Mouse (Mus musculus) myocyte (in vitro differentiated cells): Measurements from ENCODE around the gene Commd6. TPM values are rescaled to one million over a fixed set of nuclear protein-coding genes. Genes with fewer than 3 reads are reported as not detected.
A peak's percentile ranks its signal among the peaks of the same experiment; 100 is the strongest.
"Not testable (repeated sequence)": the region's sequence is repeated elsewhere in the genome, so short reads cannot be mapped to it uniquely, and the experiment has no call there.

Experiments used
- H3K27me3 ChIP-seq: one replicate; pipeline ENCODE4 v1.6.1; 2011; ENCODE audit not compliant: control insufficient read depth, insufficient read depth, insufficient read length
- H3K36me3 ChIP-seq: one replicate; pipeline ENCODE4 v1.6.1; 2011; ENCODE audit not compliant: control insufficient read depth, insufficient read depth
- H3K4me2 ChIP-seq: one replicate; pipeline ENCODE4 v1.6.1; 2011; ENCODE audit warnings: low read depth, control low read depth
- H3K4me3 ChIP-seq: one replicate; pipeline ENCODE4 v1.5.1; 2011; ENCODE audit warnings: mild to moderate bottlenecking, control low read depth, moderate library complexity
- H3K79me2 ChIP-seq: one replicate; pipeline ENCODE4 v1.6.1; 2011; ENCODE audit not compliant: control insufficient read depth, insufficient read depth
- H3ac ChIP-seq: one replicate; pipeline ENCODE4 v1.6.1; 2011; ENCODE audit not compliant: control insufficient read depth, insufficient read length
- CEBPB ChIP-seq: IDR thresholded peaks from 2 replicates; pipeline ENCODE4 v1.6.1; 2011; ENCODE audit warnings: mild to moderate bottlenecking, moderate library complexity; ENCODE audit not compliant: poor library complexity, insufficient read depth, severe bottlenecking
- E2F4 ChIP-seq: IDR thresholded peaks from one replicate; pipeline ENCODE4 v1.6.1; 2011; ENCODE audit warnings: mild to moderate bottlenecking, control low read depth, moderate library complexity; ENCODE audit not compliant: insufficient read depth
- MAX ChIP-seq: IDR thresholded peaks from one replicate; pipeline ENCODE4 v1.6.1; 2011; ENCODE audit warnings: low read depth, mild to moderate bottlenecking, control low read depth
- MYOD1 ChIP-seq, 3 experiments: IDR thresholded peaks; one replicate each; pipeline ENCODE4 v1.6.1; 2011; ENCODE audit warnings: control low read depth in 2 of 3, low read depth in 2 of 3, mild to moderate bottlenecking in 2 of 3, moderate library complexity in 1 of 3; ENCODE audit not compliant: insufficient read length in 2 of 3, control insufficient read depth in 1 of 3
- MYOG ChIP-seq, 3 experiments: IDR thresholded peaks; one replicate each; pipeline ENCODE4 v1.6.1; 2011; ENCODE audit warnings: control low read depth in 2 of 3, low read depth in 2 of 3, mild to moderate bottlenecking in 2 of 3; ENCODE audit not compliant: insufficient read length in 2 of 3, control insufficient read depth in 1 of 3, insufficient read depth in 1 of 3
- POLR2A ChIP-seq: IDR thresholded peaks from one replicate; pipeline ENCODE4 v1.6.1; 2011; ENCODE audit warnings: low read depth, mild to moderate bottlenecking, control low read depth, moderate library complexity; ENCODE audit not compliant: insufficient read length
- POLR2AphosphoS2 ChIP-seq: IDR thresholded peaks from one replicate; pipeline ENCODE4 v1.6.1; 2011; ENCODE audit warnings: low read depth, control low read depth; ENCODE audit not compliant: insufficient read length
- REST ChIP-seq: IDR thresholded peaks from one replicate; pipeline ENCODE4 v1.6.1; 2011; ENCODE audit warnings: mild to moderate bottlenecking, control low read depth, moderate library complexity; ENCODE audit not compliant: insufficient read depth, insufficient read length
- SRF ChIP-seq: IDR thresholded peaks from one replicate; pipeline ENCODE4 v1.6.1; 2011; ENCODE audit warnings: low read depth; ENCODE audit not compliant: control insufficient read depth, insufficient read length
- TCF12 ChIP-seq: IDR thresholded peaks from one replicate; pipeline ENCODE4 v1.6.1; 2011; ENCODE audit warnings: mild to moderate bottlenecking, control low read depth; ENCODE audit not compliant: poor library complexity, insufficient read depth, severe bottlenecking
- TCF3 ChIP-seq: IDR thresholded peaks from one replicate; pipeline ENCODE4 v1.6.1; 2011; ENCODE audit warnings: low read depth, control low read depth; ENCODE audit not compliant: insufficient read length
- USF1 ChIP-seq: IDR thresholded peaks from one replicate; pipeline ENCODE4 v1.6.1; 2011; ENCODE audit warnings: low read depth, mild to moderate bottlenecking, control low read depth, moderate library complexity
- polyA plus RNA-seq: library from polyadenylated mRNA; unstranded; fragments of >200 nt; fragmentation: generic; extraction: Trizol; gene quantifications from one replicate; pipeline ENCODE4 v1.2.1, GENCODE M21; 2012; ENCODE audit warnings: missing spikeins

Gene Commd6
- polyA plus RNA-seq, 1 experiment: 39.0 TPM

DNA sequence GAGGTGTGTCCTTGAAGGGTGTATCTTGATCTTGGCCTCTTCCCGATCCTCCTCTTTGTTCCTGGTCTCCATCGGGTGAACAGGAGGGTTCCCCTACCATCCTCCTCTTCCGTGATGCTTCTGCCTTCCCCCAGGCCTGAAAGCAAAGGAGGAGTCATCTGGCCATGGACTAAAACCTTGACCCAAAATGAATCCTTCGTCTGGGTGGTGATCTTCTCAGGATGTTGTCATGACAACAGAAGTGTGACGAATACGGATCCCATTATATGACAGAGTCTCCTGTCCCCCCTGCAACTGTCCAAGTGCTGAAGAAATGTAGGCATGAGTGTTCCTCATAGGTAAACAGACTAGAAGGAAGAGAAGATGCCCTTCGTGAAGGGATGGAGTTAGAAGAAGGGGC, 47.1 kb downstream of the Commd6 start:
- Histone ChIP-seq H3K36me3 (no peaks in the 10 kb centered on the region), H3ac (no peak overlapping the region), H3K27me3 (no peaks in the 10 kb centered on the region), H3K4me3 (no peak overlapping the region), H3K4me2 (no peak overlapping the region), H3K79me2 (no peaks in the 10 kb centered on the region)
- TF ChIP-seq TCF12 (no peak), TCF3 (no peak), POLR2A (no peak), MYOD1 (IDR thresholded peaks at IDR 0.05; ENCODE audit: control insufficient read depth in 1 of 3, insufficient read length in 2 of 3, low read depth in 2 of 3) (no peak), E2F4 (no peak), POLR2AphosphoS2 (no peak), USF1 (no peak)

DNA sequence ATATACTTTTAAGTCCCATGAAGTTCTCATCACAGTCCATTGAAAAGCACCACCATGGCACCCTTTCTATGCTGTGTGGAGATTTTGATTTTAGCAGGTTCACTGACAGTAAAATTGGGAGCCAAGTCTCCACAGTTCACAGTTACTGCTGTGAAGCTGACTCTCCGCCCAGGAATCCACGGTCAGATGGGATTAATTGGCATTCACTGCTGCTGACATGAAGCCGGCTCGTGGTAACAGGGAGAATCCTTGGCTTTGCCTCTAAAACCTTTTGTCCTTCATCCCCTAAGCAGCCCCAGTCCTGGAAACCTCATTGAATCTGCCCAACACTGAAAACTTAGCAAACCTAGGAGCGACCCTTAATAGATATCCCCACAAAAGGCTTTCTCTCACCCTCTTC, 49.4 kb downstream of the Commd6 start:
- H3K27me3 ChIP-seq: no peaks in the 10 kb centered on the region
- no peak for TF ChIP-seq SRF
- no peak for TF ChIP-seq TCF3
- H3K79me2 ChIP-seq: no peaks in the 10 kb centered on the region
- no peak overlapping the region for H3K4me3 ChIP-seq
- no peak overlapping the region for H3K4me2 ChIP-seq
- no peak overlapping the region for H3ac ChIP-seq
- H3K36me3 ChIP-seq: no peaks in the 10 kb centered on the region

DNA sequence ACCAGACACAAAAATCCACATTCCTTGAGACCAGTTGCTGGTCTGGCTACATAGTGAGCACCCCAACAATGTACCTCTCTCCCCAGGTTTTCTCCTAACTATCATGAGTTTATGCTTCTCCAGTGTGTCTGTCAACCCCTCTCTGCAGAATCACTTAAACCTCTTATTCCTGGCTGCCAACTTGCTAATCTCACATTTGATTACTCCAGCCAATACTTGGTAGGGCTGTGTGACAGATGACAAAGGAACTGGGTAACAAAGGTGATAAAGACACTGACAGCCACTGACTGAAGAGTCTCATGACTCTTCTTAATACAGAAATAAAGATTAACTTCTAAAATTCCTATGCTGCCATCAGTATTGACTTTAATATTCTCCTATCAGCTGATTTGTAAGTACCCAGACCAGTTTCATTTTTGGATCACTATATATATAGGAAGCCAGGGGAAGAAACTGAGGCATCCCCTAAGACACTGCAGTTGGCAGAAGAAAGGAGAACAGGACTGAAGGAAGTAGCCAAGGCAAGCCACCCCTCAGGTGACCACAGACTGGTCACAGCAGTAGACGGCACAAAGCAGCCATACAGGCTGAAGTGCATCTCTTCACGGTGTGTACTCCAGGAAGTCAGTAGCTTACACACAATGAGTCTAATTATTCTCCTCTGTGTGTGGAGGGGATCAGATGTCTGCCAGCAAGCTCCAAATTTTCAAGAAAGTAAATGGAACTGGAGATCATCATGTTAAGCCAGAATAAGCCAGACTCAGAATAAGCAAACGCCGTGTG, 52.1 kb downstream of the Commd6 start:
- not testable (repeated sequence) for H3K27me3 ChIP-seq, H3K4me3 ChIP-seq, H3ac ChIP-seq, H3K79me2 ChIP-seq, H3K36me3 ChIP-seq
- peak overlapping the region; percentile 6 for H3K4me2 ChIP-seq

DNA sequence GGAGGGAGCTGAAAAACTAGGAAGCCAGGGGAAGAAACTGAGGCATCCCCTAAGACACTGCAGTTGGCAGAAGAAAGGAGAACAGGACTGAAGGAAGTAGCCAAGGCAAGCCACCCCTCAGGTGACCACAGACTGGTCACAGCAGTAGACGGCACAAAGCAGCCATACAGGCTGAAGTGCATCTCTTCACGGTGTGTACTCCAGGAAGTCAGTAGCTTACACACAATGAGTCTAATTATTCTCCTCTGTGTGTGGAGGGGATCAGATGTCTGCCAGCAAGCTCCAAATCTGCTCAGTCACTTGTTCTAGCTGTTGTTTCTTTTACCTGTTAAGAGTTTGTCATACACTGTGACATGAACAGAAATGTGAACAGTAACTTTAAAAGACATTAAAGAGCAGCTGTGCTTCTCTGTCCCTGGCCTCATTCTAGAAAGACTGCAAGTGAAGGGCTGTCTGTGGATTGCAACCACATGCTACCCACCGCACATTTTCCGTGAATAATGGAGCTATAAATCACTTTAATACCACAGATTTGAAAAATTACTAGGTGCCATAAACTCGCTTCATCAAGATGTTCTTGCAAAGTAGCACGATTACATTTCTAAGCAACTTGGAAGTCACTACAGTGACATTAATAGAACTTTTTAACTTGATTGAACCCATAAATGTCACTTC, 53.0 kb downstream of the Commd6 start:
- not testable (repeated sequence) for H3ac ChIP-seq, H3K4me3 ChIP-seq, H3K79me2 ChIP-seq, H3K36me3 ChIP-seq, H3K27me3 ChIP-seq
- peak in 1 of 3 experiments; percentile 4 for TF ChIP-seq MYOD1 (IDR thresholded peaks at IDR 0.05; ENCODE audit: control insufficient read depth in 1 of 3, insufficient read length in 2 of 3, low read depth in 2 of 3)
- peak overlapping the region; percentile 7 for H3K4me2 ChIP-seq

DNA sequence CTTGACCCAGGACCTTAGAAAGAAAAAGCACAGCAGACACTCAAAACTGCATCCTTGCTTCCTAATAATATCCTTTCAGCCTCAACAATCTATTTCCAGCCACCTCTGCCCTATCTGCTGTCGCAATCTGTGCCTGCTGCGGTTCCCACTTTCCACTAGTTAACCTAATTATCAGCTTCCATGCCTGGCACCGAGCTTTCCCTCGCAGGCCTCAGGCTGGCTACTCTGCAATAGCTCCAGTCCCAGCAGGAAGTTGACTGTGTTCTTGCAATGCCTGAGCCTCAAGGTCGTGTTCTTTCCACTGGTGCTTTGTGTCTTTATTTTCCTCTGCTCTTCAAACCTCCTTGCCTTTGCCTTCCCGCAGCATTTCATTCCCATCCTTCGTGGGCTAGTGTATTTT, 54.4 kb downstream of the Commd6 start:
- H3K27me3 ChIP-seq: no peaks in the 10 kb centered on the region
- H3ac ChIP-seq: no peak overlapping the region
- H3K4me3 ChIP-seq: no peak overlapping the region
- no peak overlapping the region for H3K4me2 ChIP-seq
- H3K79me2 ChIP-seq: no peaks in the 10 kb centered on the region
- H3K36me3 ChIP-seq: no peaks in the 10 kb centered on the region
- no peak for TF ChIP-seq REST
- TF ChIP-seq POLR2AphosphoS2: no peak
- TF ChIP-seq POLR2A: no peak
- TF ChIP-seq SRF: no peak
- no peak for TF ChIP-seq MYOD1 (IDR thresholded peaks at IDR 0.05; ENCODE audit: control insufficient read depth in 1 of 3, insufficient read length in 2 of 3, low read depth in 2 of 3)
- no peak for TF ChIP-seq USF1
- no peak for TF ChIP-seq CEBPB
- no peak for TF ChIP-seq MAX
- no peak for TF ChIP-seq MYOG (IDR thresholded peaks at IDR 0.05; ENCODE audit: control insufficient read depth in 1 of 3, insufficient read depth in 1 of 3, insufficient read length in 2 of 3, low read depth in 2 of 3)
- TF ChIP-seq TCF3: no peak
- TF ChIP-seq E2F4: no peak
- TF ChIP-seq TCF12: no peak

Other genes with a start within 250 kb of the Commd6 start
- gene Tbc1d4, start 31.5 kb downstream of the Commd6 start, polyA plus RNA-seq: 3.6 TPM
- 29.4 TPM for gene Uchl3, start 13.3 kb upstream of the Commd6 start, polyA plus RNA-seq
- 0.86 TPM for gene Gm9922, start 89.1 kb upstream of the Commd6 start, polyA plus RNA-seq
- 56.1 TPM for gene Lmo7, start 89.3 kb upstream of the Commd6 start, polyA plus RNA-seq